Mouse (Mus musculus): ENCODE results near the gene Wee2. TPM values are rescaled to one million over a fixed set of nuclear protein-coding genes. Genes with fewer than 3 reads are reported as not detected.

The Wee2 gene
- polyA plus RNA-seq, 1 experiment from 2014 or later: not detected

DNA sequence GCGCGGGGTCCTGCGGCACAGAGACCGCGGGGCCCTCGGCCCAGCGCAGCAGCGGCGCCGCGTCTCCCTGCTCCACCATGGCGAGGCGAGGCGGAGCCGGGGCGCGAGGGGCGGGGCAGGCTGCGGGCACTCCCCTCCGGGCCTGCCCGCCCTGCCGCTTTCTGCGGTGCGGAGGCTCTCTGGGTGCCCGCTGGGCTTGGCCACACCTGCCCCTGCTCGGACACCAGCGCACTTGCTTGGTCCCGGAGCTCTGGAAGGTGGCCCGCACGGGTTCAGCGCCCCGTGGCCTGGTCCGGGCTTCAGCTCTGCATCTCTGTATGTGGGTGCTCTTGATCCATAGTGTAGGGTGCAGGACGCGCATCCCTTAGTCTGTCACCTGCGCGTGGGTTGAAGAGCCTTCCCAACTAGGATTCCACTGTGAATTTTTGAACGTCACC, 2.8 kb upstream of the Wee2 start, which contains the start of gene E330009J07Rik:
Gene E330009J07Rik, minus strand, starts transcription at position 89 of the 437 bp plus-strand sequence.
- Histone ChIP-seq H3K27me3 (peaks cover 13% of the 10 kb centered on the region), H3K4me3 (peak within 1 kb of the TSS; percentile 61), H3K9me3 (no peaks in the 10 kb centered on the region), H3K9ac (peak within 1 kb of the TSS; percentile 64), H3K27ac (peak within 1 kb of the TSS; percentile 14), H3K4me2 (replicated peaks) (peak within 1 kb of the TSS; percentile 80), H3K36me3 (no peaks in the 10 kb centered on the region), H3K4me1 (peaks cover 10% of the 10 kb centered on the region)
- under 1% methylated on average over 33 of the region's 38 CpGs for WGBS
- ATAC-seq (ENCODE audit: insufficient number of reproducible peaks, insufficient read depth, low FRiP score, low TSS enrichment): peak; percentile 90

DNA sequence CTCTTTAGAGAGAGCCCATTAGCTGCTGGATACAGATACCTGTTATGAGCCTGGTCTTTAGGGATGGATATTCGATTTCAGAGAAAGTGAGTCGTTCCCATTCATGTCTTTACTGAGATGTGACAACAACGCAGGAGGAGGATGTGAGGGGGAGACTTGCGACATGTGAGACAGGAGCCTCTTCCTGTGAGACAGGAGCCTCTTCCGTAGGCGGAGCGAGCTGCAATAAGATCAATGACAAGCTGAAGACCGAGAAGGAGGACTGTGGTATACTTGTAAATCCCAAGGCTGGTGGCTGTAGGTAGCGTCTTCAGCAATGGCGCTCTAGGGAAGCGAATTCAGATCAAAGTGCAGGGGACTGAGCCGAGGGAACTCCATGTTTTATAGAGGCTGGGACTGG, 843 bp downstream of the Wee2 start:
- WGBS: 46% methylated on average over 12 of the region's 12 CpGs
- no peak for ATAC-seq (ENCODE audit: insufficient number of reproducible peaks, insufficient read depth, low FRiP score, low TSS enrichment)

GRCm38 (mm10) chr6:40441276-40441675, 2.4 kb downstream of the Wee2 start:
- no peaks in the 10 kb centered on the region for H3K36me3 ChIP-seq
- no peaks in the 10 kb centered on the region for H3K9me3 ChIP-seq
- H3K27ac ChIP-seq: no peak overlapping the region
- no peak overlapping the region for H3K4me2 ChIP-seq (replicated peaks)
- peaks cover 17% of the 10 kb centered on the region for H3K27me3 ChIP-seq
- H3K4me3 ChIP-seq: no peak overlapping the region
- ATAC-seq (ENCODE audit: insufficient number of reproducible peaks, insufficient read depth, low FRiP score, low TSS enrichment): no peak
- H3K9ac ChIP-seq: no peak overlapping the region
- 73% methylated on average over 3 of the region's 3 CpGs for WGBS
- H3K4me1 ChIP-seq: no peaks in the 10 kb centered on the region

More for the DNA sequence above, 843 bp downstream of the Wee2 start:
- Histone ChIP-seq H3K36me3 (no peaks in the 10 kb centered on the region), H3K27me3 (peaks cover 17% of the 10 kb centered on the region), H3K27ac (no peak overlapping the region), H3K9ac (no peak overlapping the region), H3K4me2 (replicated peaks) (no peak overlapping the region), H3K4me1 (peaks cover 2% of the 10 kb centered on the region), H3K9me3 (no peaks in the 10 kb centered on the region), H3K4me3 (no peak overlapping the region)

GRCm38 (mm10) chr6:40441755-40442154, 2.9 kb downstream of the Wee2 start:
- no peak overlapping the region for H3K4me3 ChIP-seq
- H3K9ac ChIP-seq: no peak overlapping the region
- no peak overlapping the region for H3K27ac ChIP-seq
- H3K27me3 ChIP-seq: peaks cover 17% of the 10 kb centered on the region
- no peak for ATAC-seq (ENCODE audit: insufficient number of reproducible peaks, insufficient read depth, low FRiP score, low TSS enrichment)
- H3K4me1 ChIP-seq: no peaks in the 10 kb centered on the region
- no peaks in the 10 kb centered on the region for H3K36me3 ChIP-seq
- no peak overlapping the region for H3K4me2 ChIP-seq (replicated peaks)
- WGBS: 35% methylated on average over 3 of the region's 3 CpGs
- H3K9me3 ChIP-seq: no peaks in the 10 kb centered on the region

- ATAC-seq (ENCODE audit: insufficient number of reproducible peaks, insufficient read depth, low FRiP score, low TSS enrichment): no peak
- H3K9me3 ChIP-seq: no peaks in the 10 kb centered on the region
- no peak overlapping the region for H3K27ac ChIP-seq
- no peaks in the 10 kb centered on the region for H3K36me3 ChIP-seq
- H3K4me1 ChIP-seq: no peaks in the 10 kb centered on the region
- no peak overlapping the region for H3K4me2 ChIP-seq (replicated peaks)
- peaks cover 10% of the 10 kb centered on the region for H3K27me3 ChIP-seq
- H3K9ac ChIP-seq: no peak overlapping the region
- WGBS: 34% methylated on average over 10 of the region's 10 CpGs
- H3K4me3 ChIP-seq: no peak overlapping the region
These were observed 4.5 kb downstream of the Wee2 start for GRCm38 (mm10) chr6:40443281-40443928.

DNA sequence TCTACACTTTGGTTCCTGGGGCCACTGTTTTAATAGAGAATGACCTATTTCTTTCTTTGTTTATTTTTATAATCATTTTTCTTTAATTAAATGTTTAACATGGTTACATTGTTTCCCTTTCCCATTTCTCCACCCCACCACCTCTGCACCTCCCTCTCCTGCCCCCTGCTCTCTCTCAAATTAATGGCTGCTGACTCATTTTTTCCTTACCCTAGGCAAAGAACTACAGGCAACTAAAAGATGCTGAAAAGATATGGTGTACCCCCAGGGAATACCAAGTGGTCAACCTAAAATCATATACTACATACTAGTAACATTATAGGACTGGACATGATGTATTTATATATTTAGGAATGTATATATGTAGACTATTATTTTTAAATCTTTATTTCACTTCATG, 9.7 kb downstream of the Wee2 start:
- Histone ChIP-seq H3K9ac (no peak overlapping the region), H3K4me1 (no peaks in the 10 kb centered on the region), H3K4me3 (no peak overlapping the region), H3K27me3 (no peaks in the 10 kb centered on the region), H3K27ac (no peak overlapping the region), H3K4me2 (replicated peaks) (no peak overlapping the region), H3K36me3 (no peaks in the 10 kb centered on the region), H3K9me3 (no peaks in the 10 kb centered on the region)
- no peak for ATAC-seq (ENCODE audit: insufficient number of reproducible peaks, insufficient read depth, low FRiP score, low TSS enrichment)

DNA sequence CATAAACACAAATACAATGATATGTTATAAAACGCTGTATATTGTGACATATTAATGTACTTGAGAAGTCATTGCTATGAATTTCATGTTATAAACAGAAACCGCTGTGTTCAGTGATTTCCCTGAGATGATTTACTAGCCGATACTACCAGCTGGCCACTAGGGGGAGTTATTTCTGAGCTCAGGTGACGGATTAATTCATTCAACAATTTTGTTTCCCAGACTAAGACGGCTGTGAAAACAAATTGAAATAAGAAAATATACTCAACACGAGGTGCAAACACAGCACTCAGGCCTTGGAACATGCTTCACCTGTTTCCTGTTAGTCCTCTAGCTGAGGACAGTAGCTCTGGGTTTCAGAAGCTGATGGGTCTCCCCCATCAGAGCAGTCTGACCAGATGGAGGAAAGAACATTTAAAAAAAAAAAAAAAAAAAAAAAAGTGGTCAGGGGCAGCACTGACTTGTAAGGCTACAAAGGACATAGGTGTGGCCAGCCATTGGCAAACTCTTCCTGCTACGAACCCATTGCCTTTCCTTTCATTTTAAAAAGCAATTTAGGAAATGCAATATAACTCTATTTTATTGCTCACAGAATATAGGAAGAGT, 15.7 kb downstream of the Wee2 start:
- Histone ChIP-seq H3K9ac (no peak overlapping the region), H3K27me3 (no peaks in the 10 kb centered on the region), H3K4me2 (replicated peaks) (no peak overlapping the region), H3K27ac (no peak overlapping the region), H3K36me3 (no peaks in the 10 kb centered on the region), H3K4me1 (no peaks in the 10 kb centered on the region), H3K4me3 (no peak overlapping the region), H3K9me3 (no peaks in the 10 kb centered on the region)
- 23% methylated on average over 7 of the region's 7 CpGs for WGBS
- no peak for ATAC-seq (ENCODE audit: insufficient number of reproducible peaks, insufficient read depth, low FRiP score, low TSS enrichment)

GRCm38 (mm10) chr6:40465710-40466109, 26.8 kb downstream of the Wee2 start:
- no peaks in the 10 kb centered on the region for H3K4me1 ChIP-seq
- ATAC-seq (ENCODE audit: insufficient number of reproducible peaks, insufficient read depth, low FRiP score, low TSS enrichment): no peak
- H3K36me3 ChIP-seq: no peaks in the 10 kb centered on the region
- no peak overlapping the region for H3K9ac ChIP-seq
- no peaks in the 10 kb centered on the region for H3K9me3 ChIP-seq
- WGBS: 49% methylated on average over 6 of the region's 6 CpGs
- H3K27ac ChIP-seq: no peak overlapping the region
- H3K4me2 ChIP-seq (replicated peaks): no peak overlapping the region
- no peaks in the 10 kb centered on the region for H3K27me3 ChIP-seq
- H3K4me3 ChIP-seq: no peak overlapping the region

DNA sequence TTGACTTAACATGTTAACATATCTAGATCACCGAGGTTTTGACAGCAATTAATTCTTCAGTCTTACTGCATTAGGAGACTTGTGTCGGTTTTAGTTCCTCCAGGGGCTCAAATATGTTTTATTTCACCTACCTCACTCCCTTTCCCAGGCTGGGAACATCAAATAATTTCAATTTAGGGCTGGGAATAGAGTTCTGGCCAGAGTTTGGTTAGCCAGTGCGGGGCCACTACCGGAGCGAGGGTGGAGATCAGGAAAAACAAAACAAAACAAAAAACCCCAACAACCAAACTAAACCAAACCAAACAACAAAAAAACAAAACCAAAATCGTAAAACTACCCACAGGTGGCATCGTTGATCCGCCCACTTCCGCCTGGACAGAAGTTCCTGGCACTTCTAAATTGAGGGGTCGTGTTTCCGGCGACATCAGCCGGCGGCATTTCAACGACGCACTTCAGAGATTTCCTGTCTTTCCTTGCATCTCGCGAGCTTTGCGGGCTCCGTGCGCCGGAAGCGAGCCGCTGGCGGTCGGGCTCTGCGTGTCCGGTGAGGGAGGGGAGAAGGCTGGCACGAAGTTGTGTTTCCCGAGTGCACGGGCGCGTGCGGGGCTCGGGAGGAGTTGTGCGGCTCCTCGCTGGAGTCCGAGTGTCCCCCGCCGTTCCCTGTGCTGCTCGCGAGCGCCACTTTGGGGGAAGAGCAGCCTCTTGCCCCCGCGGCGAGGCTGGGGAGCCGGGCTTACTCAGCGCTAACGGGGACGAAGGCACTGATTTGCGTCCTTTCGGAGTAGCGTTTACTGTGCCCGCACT, 32.2 kb downstream of the Wee2 start, which contains the start of gene Ssbp1:
Gene Ssbp1, plus strand, starts transcription at position 437 of the 804 bp plus-strand sequence.
- Histone ChIP-seq H3K27me3 (no peaks in the 10 kb centered on the region), H3K9ac (peak within 1 kb of the TSS; percentile 85), H3K36me3 (peaks cover 27% of the 10 kb centered on the region), H3K4me2 (replicated peaks) (peak within 1 kb of the TSS; percentile 65), H3K4me3 (peak within 1 kb of the TSS; percentile 74), H3K9me3 (no peaks in the 10 kb centered on the region), H3K27ac (peak within 1 kb of the TSS; percentile 97), H3K4me1 (peaks cover 9% of the 10 kb centered on the region; the same call in 1 of the 2 replicates)
- peak; percentile 89 for ATAC-seq (ENCODE audit: insufficient number of reproducible peaks, insufficient read depth, low FRiP score, low TSS enrichment)
- under 1% methylated on average over 54 of the region's 54 CpGs for WGBS

DNA sequence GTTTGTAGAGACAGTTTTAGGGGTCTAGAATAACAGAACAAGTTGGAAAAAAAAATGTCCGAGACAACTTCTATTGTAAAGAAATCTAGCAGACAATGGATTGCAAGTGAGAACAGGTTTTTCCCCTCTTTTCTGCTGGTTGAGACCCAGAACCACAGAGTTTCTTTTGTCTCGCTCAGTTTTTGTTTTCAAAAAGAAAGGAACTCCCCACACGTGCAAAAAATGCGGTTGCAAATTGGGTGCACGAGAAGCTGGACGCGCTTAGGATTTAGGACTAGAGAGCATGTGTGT, 32.8 kb downstream of the Wee2 start:
- no peak for ATAC-seq (ENCODE audit: insufficient number of reproducible peaks, insufficient read depth, low FRiP score, low TSS enrichment)
- peaks cover 9% of the 10 kb centered on the region; the same call in 1 of the 2 replicates for H3K4me1 ChIP-seq
- H3K9me3 ChIP-seq: no peaks in the 10 kb centered on the region
- WGBS: under 1% methylated on average over 7 of the region's 7 CpGs
- peak overlapping the region; percentile 85 for H3K9ac ChIP-seq
- no peaks in the 10 kb centered on the region for H3K27me3 ChIP-seq
- peak overlapping the region; percentile 97 for H3K27ac ChIP-seq
- H3K4me2 ChIP-seq (replicated peaks): peak overlapping the region; percentile 65
- H3K4me3 ChIP-seq: peak overlapping the region; percentile 74
- peaks cover 30% of the 10 kb centered on the region for H3K36me3 ChIP-seq

DNA sequence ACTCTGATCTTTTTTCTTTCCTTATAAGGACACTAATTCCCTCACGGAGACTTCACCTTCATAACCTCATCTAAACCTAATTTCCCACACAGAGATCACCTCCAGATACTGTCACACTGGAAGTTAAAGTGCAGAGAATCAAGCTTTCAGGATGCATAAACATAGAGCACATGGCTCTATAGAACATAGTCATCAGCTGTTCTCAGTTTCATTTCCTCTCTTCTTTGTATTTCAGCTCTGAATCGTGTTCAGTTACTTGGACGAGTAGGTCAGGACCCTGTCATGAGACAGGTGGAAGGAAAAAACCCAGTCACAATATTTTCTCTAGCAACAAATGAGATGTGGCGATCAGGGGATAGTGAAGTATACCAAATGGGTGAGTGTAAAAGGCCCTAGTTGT, 37.2 kb downstream of the Wee2 start:
- Histone ChIP-seq H3K27me3 (no peaks in the 10 kb centered on the region), H3K4me3 (no peak overlapping the region), H3K4me1 (peaks cover 9% of the 10 kb centered on the region; the same call in 1 of the 2 replicates), H3K36me3 (peaks cover 45% of the 10 kb centered on the region), H3K9me3 (no peaks in the 10 kb centered on the region), H3K27ac (no peak overlapping the region), H3K4me2 (replicated peaks) (no peak overlapping the region), H3K9ac (no peak overlapping the region)
- no peak for ATAC-seq (ENCODE audit: insufficient number of reproducible peaks, insufficient read depth, low FRiP score, low TSS enrichment)
- 91% methylated on average over 4 of the region's 4 CpGs for WGBS

GRCm38 (mm10) chr6:40479705-40480104, 40.8 kb downstream of the Wee2 start:
- no peaks in the 10 kb centered on the region for H3K9me3 ChIP-seq
- peaks cover 58% of the 10 kb centered on the region for H3K36me3 ChIP-seq
- 93% methylated on average over 1 of the region's 1 CpGs for whole genome bisulfite sequencing

More at GRCm38 (mm10) chr6:40479705-40480104, 40.8 kb downstream of the Wee2 start:
- no peak overlapping the region for H3K4me3 ChIP-seq
- ATAC-seq (ENCODE audit: insufficient number of reproducible peaks, insufficient read depth, low FRiP score, low TSS enrichment): no peak
- no peaks in the 10 kb centered on the region for H3K27me3 ChIP-seq
- H3K9ac ChIP-seq: no peak overlapping the region
- no peak overlapping the region for H3K4me2 ChIP-seq (replicated peaks)
- no peak overlapping the region for H3K27ac ChIP-seq
- H3K4me1 ChIP-seq: no peaks in the 10 kb centered on the region

Data from embryonic facial prominence, embryonic 12.5 days (tissue).